Mouse (Mus musculus): ENCODE data around the gene Aldh9a1. TPM values are rescaled to one million over a fixed set of nuclear protein-coding genes. Genes with fewer than 3 reads are reported as not detected.
"Not testable (repeated sequence)": the region's sequence is repeated elsewhere in the genome, so short reads cannot be mapped to it uniquely, and the experiment has no call there.

The Aldh9a1 gene
- total RNA-seq (2021): 10 to 100 TPM; 36.0 to 40.7 TPM

GRCm38 (mm10) chr1:167349815-167350596, at the start of gene Aldh9a1:
Aldh9a1 (plus strand) TSS chr1:167349991.
- intact Hi-C loops (cut with DNase I): no loop called here
- peak; percentile 91 for DNase-seq

- intact Hi-C loops (cut with DNase I): no loop called here
- DNase-seq: no peak
Measured at GRCm38 (mm10) chr1:167300122-167300521, 49.7 kb upstream of the Aldh9a1 start.

GRCm38 (mm10) chr1:167305501-167306137, 44.2 kb upstream of the Aldh9a1 start:
- intact Hi-C loops (cut with DNase I): no loop called here
- DNase-seq: no peak

GRCm38 (mm10) chr1:167306451-167307240, 43.1 kb upstream of the Aldh9a1 start:
- DNase-seq: peak; percentile 31
- intact Hi-C loops (cut with DNase I): no loop called here

- intact Hi-C loops (cut with DNase I): no loop called here
- no peak for DNase-seq
Measured at GRCm38 (mm10) chr1:167307674-167308073, 42.1 kb upstream of the Aldh9a1 start.

GRCm38 (mm10) chr1:167308261-167309054, 41.3 kb upstream of the Aldh9a1 start, which contains the start of gene Tmco1:
Tmco1 (plus strand) TSS chr1:167308378.
- intact Hi-C loops (cut with DNase I): no loop called here
- peak; percentile 99 for DNase-seq

- no peak for DNase-seq
- intact Hi-C loops (cut with DNase I): no loop called here
Measured at GRCm38 (mm10) chr1:167312367-167312766, 37.4 kb upstream of the Aldh9a1 start.

- intact Hi-C loops (cut with DNase I): no loop called here
- no peak for DNase-seq
Measured at GRCm38 (mm10) chr1:167313220-167313619, 36.6 kb upstream of the Aldh9a1 start.

- intact Hi-C loops (cut with DNase I): no loop called here
- DNase-seq: no peak
Measured at GRCm38 (mm10) chr1:167321691-167322090, 28.1 kb upstream of the Aldh9a1 start.

GRCm38 (mm10) chr1:167328776-167329175, 21.0 kb upstream of the Aldh9a1 start:
- intact Hi-C loops (cut with DNase I): no loop called here
- no peak for DNase-seq

GRCm38 (mm10) chr1:167331106-167331505, 18.7 kb upstream of the Aldh9a1 start:
- intact Hi-C loops (cut with DNase I): loop anchor here (5.0 kb wide), 1 partner anchor 99 kb away; no protein-coding TSS in a partner anchor
- no peak for DNase-seq

GRCm38 (mm10) chr1:167336398-167336797, 13.4 kb upstream of the Aldh9a1 start:
- no peak for DNase-seq
- intact Hi-C loops (cut with DNase I): loop anchor here (2.0 kb wide), 1 partner anchor 116 kb away; no protein-coding TSS in a partner anchor

GRCm38 (mm10) chr1:167337463-167338095, 12.2 kb upstream of the Aldh9a1 start:
- intact Hi-C loops (cut with DNase I): loop anchor here (2.0 kb wide), 1 partner anchor 117 kb away; no protein-coding TSS in a partner anchor

GRCm38 (mm10) chr1:167339177-167339781, 10.5 kb upstream of the Aldh9a1 start:
- intact Hi-C loops (cut with DNase I): no loop called here
- peak; percentile 25 for DNase-seq

More at GRCm38 (mm10) chr1:167337463-167338095, 12.2 kb upstream of the Aldh9a1 start:
- peak; percentile 86 for DNase-seq

- intact Hi-C loops (cut with DNase I): no loop called here
- DNase-seq: no peak
Measured at GRCm38 (mm10) chr1:167340111-167340787, 9.5 kb upstream of the Aldh9a1 start.

- no peak for DNase-seq
- intact Hi-C loops (cut with DNase I): no loop called here
Measured at GRCm38 (mm10) chr1:167340910-167341528, 8.8 kb upstream of the Aldh9a1 start.

- no peak for DNase-seq
- intact Hi-C loops (cut with DNase I): no loop called here
Measured at GRCm38 (mm10) chr1:167342831-167343230, 7.0 kb upstream of the Aldh9a1 start.

GRCm38 (mm10) chr1:167345994-167346520, 3.7 kb upstream of the Aldh9a1 start:
- intact Hi-C loops (cut with DNase I); DNase-seq: not testable (repeated sequence)

Data from left cerebral cortex, postnatal 4 days (tissue).